Mouse (Mus musculus): ENCODE measurements around the gene Bclaf3. TPM values are rescaled to one million over a fixed set of nuclear protein-coding genes. Genes with fewer than 3 reads are reported as not detected.

Bclaf3 gene
- polyA plus RNA-seq (2014; fragmentation: Illumina TruSeq; extraction: RNeasy Lipid Tissue Mini Kit (QIAGEN cat#74804); ENCODE audit: low read depth, low replicate concordance): 34.2 TPM

GRCm38 (mm10) chrX:159526388-159526787 lies at the start of gene Bclaf3:
Bclaf3 (plus strand) TSS chrX:159526688.

GRCm38 (mm10) chrX:159626907-159627587 lies 100.6 kb downstream of the Bclaf3 start, which contains the start of gene Sh3kbp1:
Sh3kbp1 (plus strand) TSS chrX:159627272.

Other genes with a start within 250 kb of the Bclaf3 start
- gene Eif1ax, start 154.5 kb upstream of the Bclaf3 start, polyA plus RNA-seq (2014; fragmentation: Illumina TruSeq; extraction: RNeasy Lipid Tissue Mini Kit (QIAGEN cat#74804); ENCODE audit: low read depth, low replicate concordance): 166 TPM
- gene Map7d2, start 112.1 kb upstream of the Bclaf3 start, polyA plus RNA-seq (2014; fragmentation: Illumina TruSeq; extraction: RNeasy Lipid Tissue Mini Kit (QIAGEN cat#74804); ENCODE audit: low read depth, low replicate concordance): 11.1 TPM
- 28.2 TPM for gene Sh3kbp1, start 100.6 kb downstream of the Bclaf3 start, polyA plus RNA-seq (2014; fragmentation: Illumina TruSeq; extraction: RNeasy Lipid Tissue Mini Kit (QIAGEN cat#74804); ENCODE audit: low read depth, low replicate concordance)

All from adrenal gland, adult 10 weeks (tissue).